Mouse (Mus musculus) limb, embryonic 10.5 days (tissue): ENCODE measurements around the gene Actn2. TPM values are rescaled to one million over a fixed set of nuclear protein-coding genes. Genes with fewer than 3 reads are reported as not detected.

Experiments used
- DNase-seq: peaks from one replicate; pipeline ENCODE4 v3.0.0-alpha.2; 2017; ENCODE audit warnings: low spot score
- H3K27ac ChIP-seq: fragments of 300-500 bp; sonication (generic); 2 replicates; pipeline ENCODE4 v1.5.1; 2016; ENCODE audit warnings: mild to moderate bottlenecking
- H3K27me3 ChIP-seq: fragments of 300-500 bp; sonication (generic); 2 replicates; pipeline ENCODE4 v1.6.1; 2016; ENCODE audit warnings: low read depth, mild to moderate bottlenecking; ENCODE audit not compliant: poor library complexity, severe bottlenecking
- H3K36me3 ChIP-seq: fragments of 300-500 bp; sonication (generic); 2 replicates; pipeline ENCODE4 v1.6.1; 2016; ENCODE audit warnings: mild to moderate bottlenecking, moderate library complexity
- H3K4me1 ChIP-seq: fragments of 300-500 bp; sonication (generic); 2 replicates; pipeline ENCODE4 v1.6.1; 2016
- H3K4me3 ChIP-seq: fragments of 300-500 bp; sonication (generic); 2 replicates; pipeline ENCODE4 v1.5.1; 2016; ENCODE audit warnings: mild to moderate bottlenecking, moderate library complexity
- H3K9me3 ChIP-seq: fragments of 300-500 bp; sonication (generic); replicated peaks from 2 replicates; pipeline ENCODE4 v1.6.1; 2016; ENCODE audit warnings: mild to moderate bottlenecking
- WGBS: fragments of 180-500 bp; shearing (Covaris S2); methylation state at CpG from one replicate; pipeline ENCODE4 v1.1.7; 2016; 5-methylcytosine and 5-hydroxymethylcytosine counted together
- polyA plus RNA-seq: library from polyadenylated mRNA; unstranded; fragments of >200 nt; fragmentation: Nextera tagmentation; extraction: Ambion mirVana; gene quantifications from 2 replicates; pipeline ENCODE4 v1.2.1, GENCODE M21; 2016

Gene Actn2
- polyA plus RNA-seq, 1 experiment from 2014 or later: 2.6 TPM

DNA sequence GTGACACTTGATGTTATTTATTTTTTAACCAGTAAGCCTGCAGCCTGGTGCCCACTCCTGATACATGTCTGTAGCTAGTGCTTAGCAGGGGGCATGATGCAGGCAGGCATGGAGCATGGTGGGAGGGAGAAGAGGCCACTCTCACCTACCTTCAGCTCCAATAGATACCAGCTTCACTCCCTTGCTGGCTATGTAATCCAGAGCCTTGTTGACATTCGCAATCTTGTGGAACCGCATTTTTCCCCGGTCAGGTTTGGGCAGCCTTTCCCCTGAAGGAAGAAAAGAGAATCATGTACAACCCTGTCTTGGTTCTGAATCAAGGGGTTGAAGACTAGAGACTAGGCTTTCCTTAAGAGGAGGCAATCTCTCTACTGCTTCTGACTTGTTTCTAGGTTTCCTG is 31.1 kb downstream of the Actn2 start:
- 91% methylated on average over 3 of the region's 3 CpGs for WGBS
- no peak overlapping the region for H3K27ac ChIP-seq
- H3K36me3 ChIP-seq: no peaks in the 10 kb centered on the region

DNA sequence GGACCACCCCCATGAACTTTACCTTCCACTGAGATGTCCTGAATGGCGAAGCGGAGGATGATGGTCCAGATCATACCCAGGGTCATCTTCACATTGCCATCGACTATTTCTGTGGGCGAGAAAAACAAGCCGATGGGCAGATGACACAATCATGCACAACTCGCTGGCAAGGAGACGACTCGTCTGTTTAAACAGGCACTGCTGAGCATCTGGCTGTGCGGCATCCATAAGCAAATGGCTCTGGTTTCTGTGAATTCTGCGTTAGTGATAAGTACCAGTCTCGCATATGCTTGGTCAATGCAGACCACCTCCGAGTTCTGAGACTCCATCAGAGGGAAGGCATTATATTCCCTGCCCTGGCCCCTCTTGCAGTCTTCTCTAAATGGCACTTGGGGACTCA is 31.7 kb downstream of the Actn2 start:
- no peak overlapping the region for H3K27ac ChIP-seq
- no peaks in the 10 kb centered on the region for H3K9me3 ChIP-seq
- WGBS: 92% methylated on average over 12 of the region's 12 CpGs
- H3K4me3 ChIP-seq: no peak overlapping the region
- H3K36me3 ChIP-seq: no peaks in the 10 kb centered on the region
- no peaks in the 10 kb centered on the region for H3K27me3 ChIP-seq
- H3K4me1 ChIP-seq: no peaks in the 10 kb centered on the region
- no peak for DNase-seq

More for the DNA sequence above, 31.1 kb downstream of the Actn2 start:
- no peak overlapping the region for H3K4me3 ChIP-seq
- no peak for DNase-seq
- no peaks in the 10 kb centered on the region for H3K9me3 ChIP-seq
- no peaks in the 10 kb centered on the region for H3K27me3 ChIP-seq
- H3K4me1 ChIP-seq: no peaks in the 10 kb centered on the region

DNA sequence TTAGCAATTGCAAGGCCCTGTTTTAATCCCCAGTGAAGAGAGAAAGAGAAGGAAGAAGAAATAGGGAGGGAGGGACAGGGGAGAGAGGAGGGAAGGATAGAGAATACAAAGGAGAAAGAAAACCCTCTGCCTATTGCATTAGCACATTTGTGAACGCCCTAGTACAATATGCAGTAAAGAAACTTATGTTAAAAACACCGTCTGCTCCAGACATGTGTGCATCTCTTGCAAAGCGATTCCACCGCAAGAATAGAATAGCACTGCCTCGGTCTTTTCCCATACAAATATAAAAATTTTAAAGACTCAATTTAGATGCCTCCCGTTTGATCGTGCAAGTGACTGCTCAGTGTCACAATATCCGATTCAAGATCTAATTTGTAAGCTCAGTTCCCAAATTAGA is 32.1 kb downstream of the Actn2 start:
- no peak for DNase-seq
- Histone ChIP-seq H3K9me3 (no peaks in the 10 kb centered on the region), H3K4me3 (no peak overlapping the region), H3K27me3 (no peaks in the 10 kb centered on the region), H3K4me1 (no peaks in the 10 kb centered on the region), H3K36me3 (no peaks in the 10 kb centered on the region), H3K27ac (no peak overlapping the region)
- WGBS: 95% methylated on average over 8 of the region's 8 CpGs

GRCm38 (mm10) chr13:12307286-12307685 is 33.3 kb downstream of the Actn2 start:
- no peak for DNase-seq
- H3K4me3 ChIP-seq: no peak overlapping the region
- H3K36me3 ChIP-seq: no peaks in the 10 kb centered on the region
- 74% methylated on average over 4 of the region's 4 CpGs for WGBS
- H3K27me3 ChIP-seq: no peaks in the 10 kb centered on the region
- no peaks in the 10 kb centered on the region for H3K9me3 ChIP-seq
- H3K27ac ChIP-seq: no peak overlapping the region
- H3K4me1 ChIP-seq: no peaks in the 10 kb centered on the region

GRCm38 (mm10) chr13:12305540-12305939 is 35.0 kb downstream of the Actn2 start:
- WGBS: 89% methylated on average over 8 of the region's 8 CpGs
- DNase-seq: no peak
- H3K4me1 ChIP-seq: no peaks in the 10 kb centered on the region
- no peaks in the 10 kb centered on the region for H3K36me3 ChIP-seq
- no peaks in the 10 kb centered on the region for H3K27me3 ChIP-seq
- no peaks in the 10 kb centered on the region for H3K9me3 ChIP-seq
- no peak overlapping the region for H3K4me3 ChIP-seq
- no peak overlapping the region for H3K27ac ChIP-seq

- no peak for DNase-seq
- Histone ChIP-seq H3K27ac (no peak overlapping the region), H3K9me3 (no peaks in the 10 kb centered on the region), H3K4me3 (no peak overlapping the region), H3K36me3 (no peaks in the 10 kb centered on the region), H3K27me3 (no peaks in the 10 kb centered on the region), H3K4me1 (no peaks in the 10 kb centered on the region)
- WGBS: 93% methylated on average over 5 of the region's 5 CpGs
Measured at GRCm38 (mm10) chr13:12304991-12305390, 35.6 kb downstream of the Actn2 start.

DNA sequence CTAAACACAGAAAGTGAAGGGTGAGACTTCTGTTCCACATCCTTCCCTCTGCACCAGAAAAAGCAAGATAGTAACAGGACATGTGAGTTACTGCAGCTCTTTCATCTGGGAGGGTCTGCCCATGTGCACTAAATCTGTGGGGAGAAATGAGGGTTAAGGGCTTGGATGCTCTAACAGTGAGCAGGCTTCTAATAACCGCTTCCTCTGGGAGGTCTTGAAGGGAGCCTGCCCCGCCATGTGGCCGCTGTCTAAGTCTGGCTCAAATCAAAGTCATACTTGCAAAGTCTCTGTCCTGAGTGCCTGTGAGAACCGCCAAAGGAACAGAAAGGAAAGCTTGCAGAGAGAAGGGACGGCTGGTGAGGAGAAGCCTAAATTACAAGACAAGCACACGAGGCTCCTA is 42.8 kb downstream of the Actn2 start:
- no peaks in the 10 kb centered on the region for H3K9me3 ChIP-seq
- H3K4me3 ChIP-seq: no peak overlapping the region
- no peak overlapping the region for H3K27ac ChIP-seq
- H3K4me1 ChIP-seq: no peaks in the 10 kb centered on the region
- WGBS: 70% methylated on average over 6 of the region's 6 CpGs
- no peaks in the 10 kb centered on the region for H3K36me3 ChIP-seq
- no peaks in the 10 kb centered on the region for H3K27me3 ChIP-seq
- no peak for DNase-seq

- Histone ChIP-seq H3K9me3 (no peaks in the 10 kb centered on the region), H3K4me3 (no peak overlapping the region), H3K27me3 (no peaks in the 10 kb centered on the region), H3K4me1 (no peaks in the 10 kb centered on the region), H3K36me3 (no peaks in the 10 kb centered on the region), H3K27ac (no peak overlapping the region)
- no peak for DNase-seq
- 93% methylated on average over 3 of the region's 3 CpGs for WGBS
Measured at GRCm38 (mm10) chr13:12296701-12297100, 43.9 kb downstream of the Actn2 start.

DNA sequence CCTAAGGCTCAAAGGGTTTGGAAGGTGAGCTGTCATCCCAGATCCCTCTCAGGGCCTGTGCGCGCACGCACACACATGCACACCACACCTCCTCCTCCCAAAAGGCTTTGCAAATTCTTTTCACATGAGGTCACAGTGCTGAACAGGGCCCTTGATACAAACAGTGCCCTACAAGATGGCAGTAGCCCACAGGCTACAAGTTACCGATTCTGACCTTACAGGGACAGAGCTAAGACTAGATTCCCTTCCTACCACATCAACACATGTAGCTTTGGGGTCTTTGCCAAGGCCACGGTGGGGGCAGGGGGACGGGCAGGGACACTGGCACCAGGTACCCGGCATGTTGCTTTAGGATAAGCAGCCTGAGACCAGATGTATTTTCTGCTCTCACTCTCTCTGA is 46.8 kb downstream of the Actn2 start:
- no peaks in the 10 kb centered on the region for H3K36me3 ChIP-seq
- no peaks in the 10 kb centered on the region for H3K4me1 ChIP-seq
- no peaks in the 10 kb centered on the region for H3K27me3 ChIP-seq
- no peak for DNase-seq
- no peak overlapping the region for H3K27ac ChIP-seq
- 88% methylated on average over 7 of the region's 7 CpGs for WGBS
- H3K4me3 ChIP-seq: no peak overlapping the region
- no peaks in the 10 kb centered on the region for H3K9me3 ChIP-seq

GRCm38 (mm10) chr13:12290700-12291099 is 49.9 kb downstream of the Actn2 start:
- Histone ChIP-seq H3K9me3 (no peaks in the 10 kb centered on the region), H3K4me1 (no peaks in the 10 kb centered on the region), H3K27me3 (no peaks in the 10 kb centered on the region), H3K4me3 (no peak overlapping the region), H3K27ac (no peak overlapping the region), H3K36me3 (no peaks in the 10 kb centered on the region)
- no peak for DNase-seq
- 88% methylated on average over 7 of the region's 7 CpGs for WGBS

DNA sequence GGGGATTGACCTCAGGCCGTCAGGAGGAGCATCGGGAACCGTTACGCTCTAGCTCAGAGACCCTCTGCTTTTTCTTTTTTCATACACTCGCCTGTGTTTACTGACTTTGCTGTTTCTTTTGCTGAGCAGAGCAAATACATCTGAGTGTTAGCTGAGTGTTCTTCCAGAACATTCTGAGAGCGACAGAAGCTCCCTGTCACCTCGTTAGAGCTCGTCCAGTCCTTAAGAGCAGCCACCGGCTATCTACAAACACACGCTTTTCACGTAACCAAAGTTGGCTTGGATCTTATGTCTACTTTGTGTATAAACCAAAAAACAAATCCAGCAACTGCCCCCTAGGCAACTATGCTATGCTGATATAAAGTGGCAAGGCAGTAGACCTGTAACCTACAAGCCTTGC is 56.0 kb downstream of the Actn2 start:
- WGBS: 92% methylated on average over 11 of the region's 11 CpGs
- no peak for DNase-seq
- Histone ChIP-seq H3K4me3 (no peak overlapping the region), H3K27me3 (no peaks in the 10 kb centered on the region), H3K27ac (no peak overlapping the region), H3K4me1 (no peaks in the 10 kb centered on the region), H3K9me3 (no peaks in the 10 kb centered on the region), H3K36me3 (no peaks in the 10 kb centered on the region)

DNA sequence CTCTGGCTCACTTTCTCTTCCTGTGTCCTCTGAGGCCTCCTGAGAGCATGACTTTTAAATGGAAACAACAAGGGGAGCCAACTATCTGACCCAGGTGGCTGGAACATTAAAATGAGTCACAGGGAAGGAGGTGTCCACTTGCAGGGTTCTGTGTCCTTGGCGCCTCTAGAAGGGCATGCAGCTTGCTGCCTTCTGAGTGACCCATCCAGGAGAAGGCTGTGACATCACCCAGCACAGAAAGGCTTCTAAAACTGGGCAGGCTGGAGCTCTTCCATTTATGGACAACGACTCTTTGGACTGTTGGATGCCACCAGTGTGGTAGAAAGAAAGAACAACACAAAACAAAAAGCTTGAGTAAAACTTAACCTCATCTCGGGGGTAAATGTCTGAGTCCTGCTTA is 56.7 kb downstream of the Actn2 start:
- DNase-seq: no peak
- no peak overlapping the region for H3K27ac ChIP-seq
- H3K9me3 ChIP-seq: no peaks in the 10 kb centered on the region
- no peaks in the 10 kb centered on the region for H3K4me1 ChIP-seq
- H3K27me3 ChIP-seq: no peaks in the 10 kb centered on the region
- no peaks in the 10 kb centered on the region for H3K36me3 ChIP-seq
- H3K4me3 ChIP-seq: no peak overlapping the region
- 85% methylated on average over 3 of the region's 3 CpGs for whole genome bisulfite sequencing

- H3K36me3 ChIP-seq: no peaks in the 10 kb centered on the region
- WGBS: 89% methylated on average over 6 of the region's 6 CpGs
Measured at GRCm38 (mm10) chr13:12274721-12275120, 65.8 kb downstream of the Actn2 start.

DNA sequence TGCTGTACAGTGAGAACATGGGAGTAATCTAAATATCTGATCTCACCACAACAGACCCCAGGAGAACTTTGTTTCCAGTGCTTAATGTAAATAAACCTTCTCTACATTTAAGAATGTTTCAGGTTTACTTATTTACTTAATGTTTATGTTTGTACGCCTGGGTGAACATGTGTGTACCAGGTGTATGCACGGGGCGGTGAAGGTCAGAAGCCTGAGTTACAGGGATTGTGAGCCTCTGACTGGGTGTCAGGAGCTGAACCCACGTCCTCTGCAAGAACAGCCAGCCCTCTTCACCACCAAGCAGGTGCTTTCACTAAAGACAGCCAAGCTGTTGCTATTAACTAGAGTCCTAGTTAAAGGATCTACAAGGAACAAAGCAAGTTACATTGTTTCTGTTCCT is 66.3 kb downstream of the Actn2 start:
- 94% methylated on average over 4 of the region's 4 CpGs for WGBS
- H3K36me3 ChIP-seq: no peaks in the 10 kb centered on the region

More at GRCm38 (mm10) chr13:12274721-12275120, 65.8 kb downstream of the Actn2 start:
- Histone ChIP-seq H3K4me3 (no peak overlapping the region), H3K4me1 (no peaks in the 10 kb centered on the region), H3K27ac (no peak overlapping the region), H3K9me3 (no peaks in the 10 kb centered on the region), H3K27me3 (no peaks in the 10 kb centered on the region)
- no peak for DNase-seq

More for the DNA sequence above, 66.3 kb downstream of the Actn2 start:
- Histone ChIP-seq H3K27ac (no peak overlapping the region), H3K4me1 (no peaks in the 10 kb centered on the region), H3K27me3 (no peaks in the 10 kb centered on the region), H3K4me3 (no peak overlapping the region), H3K9me3 (no peaks in the 10 kb centered on the region)
- DNase-seq: no peak
